ENCODE assay signal across 10 mouse cellular contexts in the genomic region with DNA sequence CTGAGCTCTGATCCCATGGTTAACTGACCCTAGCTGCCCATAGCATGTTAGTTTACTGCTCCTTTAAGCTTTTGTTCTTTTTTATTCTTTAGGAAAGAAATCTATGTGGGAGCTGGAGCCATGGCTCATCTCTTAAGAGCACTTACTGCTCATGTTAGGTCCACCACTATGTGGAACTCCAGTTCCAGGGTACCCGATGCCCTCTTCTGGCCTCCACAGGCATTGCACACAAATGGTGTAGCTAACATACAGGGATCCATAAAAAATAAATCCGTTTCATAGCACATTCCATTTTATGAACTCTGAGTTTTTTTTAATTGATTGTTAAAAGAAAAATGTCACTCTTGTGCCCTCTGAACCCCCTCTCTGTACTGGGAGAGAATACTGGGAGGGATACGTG. TPM values are rescaled to one million over a fixed set of nuclear protein-coding genes. Genes with fewer than 3 reads are reported as not detected.
A peak's percentile ranks its signal among the peaks of the same experiment; 100 is the strongest.
DNase-seq lines count a peak whose midpoint lies in the region; ATAC-seq and TF ChIP-seq lines count a peak whose summit lies in the region.
"Had no signal": no experiment of that assay in that cellular context is flagged by ENCODE, and none has a peak within 500 bp of the region (broad histone marks: within the 10 kb centered on the region; RNA-seq: fewer than 3 reads in every experiment).

No protein-coding gene starts in this region.

- 0 out of 2 replicates have a peak, but pooled peaks cover 6% of the 10 kb centered on the region for H3K27me3 ChIP-seq in heart, postnatal 0 days (ENCODE audit: control insufficient read depth, insufficient read depth, low read length)
- peaks cover 10% of the 10 kb centered on the region; the same call in 1 of the 2 replicates for H3K27me3 ChIP-seq in embryonic facial prominence, embryonic 10.5 days (replicated peaks; ENCODE audit: low read depth, poor library complexity, severe bottlenecking)
- H3K27me3 ChIP-seq in splenic B cell, adult 2 months (ENCODE audit: control insufficient read depth, insufficient read depth, low read length, poor library complexity, severe bottlenecking): no peaks in the 10 kb centered on the region

- no peaks in the 10 kb centered on the region for H3K36me3 ChIP-seq in heart, postnatal 0 days (replicated peaks; ENCODE audit: control insufficient read depth, insufficient read depth, low read length)
- no peaks in the 10 kb centered on the region for H3K36me3 ChIP-seq in embryonic facial prominence, embryonic 10.5 days (replicated peaks)
- H3K36me3 ChIP-seq in splenic B cell, adult 2 months (ENCODE audit: control insufficient read depth, insufficient read depth, low read length, poor library complexity, severe bottlenecking): no peaks in the 10 kb centered on the region
- H3K36me3 ChIP-seq: hindbrain, embryonic 15.5 days had no signal

- no peak overlapping the region for H3K4me3 ChIP-seq in heart, postnatal 0 days (ENCODE audit: low read depth, low read length)
- no peak overlapping the region for H3K4me3 ChIP-seq in embryonic facial prominence, embryonic 10.5 days
- H3K4me3 ChIP-seq: hindbrain, embryonic 15.5 days; myocyte had no signal

- H3K27ac ChIP-seq in heart, postnatal 0 days (ENCODE audit: low read depth): no peak overlapping the region
- no peak overlapping the region for H3K27ac ChIP-seq in embryonic facial prominence, embryonic 10.5 days (replicated peaks)
- H3K27ac ChIP-seq: hindbrain, embryonic 15.5 days had no signal

- no peak for ATAC-seq in heart, postnatal 0 days (ENCODE audit: insufficient read depth, low read depth)

- H3K4me1 ChIP-seq in heart, postnatal 0 days (ENCODE audit: control insufficient read depth, insufficient read depth): peaks cover 5% of the 10 kb centered on the region; the same call in 1 of the 2 replicates
- H3K4me1 ChIP-seq in embryonic facial prominence, embryonic 10.5 days: peaks cover 2% of the 10 kb centered on the region; the same call in 1 of the 2 replicates
- H3K4me1 ChIP-seq: hindbrain, embryonic 15.5 days had no signal

- peak; percentile 50 for TF ChIP-seq CTCF in heart, postnatal 0 days (IDR thresholded peaks at IDR 0.05; ENCODE audit: low read depth)

- no peak overlapping the region for H3K4me2 ChIP-seq in heart, postnatal 0 days (ENCODE audit: low read depth, low read length)
- H3K4me2 ChIP-seq: hindbrain, embryonic 15.5 days had no signal

- 46% methylated on average over 3 of the region's 3 CpGs for WGBS in heart, postnatal 0 days
- WGBS in embryonic facial prominence, embryonic 10.5 days: 40% methylated on average over 3 of the region's 3 CpGs

- TF ChIP-seq EP300 in heart, postnatal 0 days (IDR thresholded peaks at IDR 0.05; ENCODE audit: low read depth): no peak

- H3K9me3 ChIP-seq in heart, postnatal 0 days (replicated peaks; ENCODE audit: control insufficient read depth, low read length): no peaks in the 10 kb centered on the region
- H3K9me3 ChIP-seq in embryonic facial prominence, embryonic 10.5 days: no peaks in the 10 kb centered on the region
- H3K9me3 ChIP-seq: hindbrain, embryonic 15.5 days had no signal

- no peak overlapping the region for H3K9ac ChIP-seq in heart, postnatal 0 days (replicated peaks; ENCODE audit: low read depth, low read length)
- H3K9ac ChIP-seq: hindbrain, embryonic 15.5 days had no signal

- no peak for DNase-seq in heart, postnatal 0 days (ENCODE audit: low spot score)
- no peak for DNase-seq in heart, adult 11 months
- peak; percentile 65 for DNase-seq in right cerebral cortex, postnatal 14 days
- DNase-seq in right cerebral cortex, postnatal 36 days (ENCODE audit: low spot score in 2 of 2): no peak
- DNase-seq in embryonic facial prominence, embryonic 10.5 days (ENCODE audit: low spot score): peak; percentile 48
- peak; percentile 49 for DNase-seq in splenic B cell, adult 2 months (ENCODE audit: low read depth, low spot score)
- DNase-seq in gastrocnemius, adult 18-20 months (ENCODE audit: low spot score): no peak
- DNase-seq in MN1 (ENCODE audit: low spot score): no peak

RNA-seq across cellular contexts. Expression of a gene that starts 4.7 kb away (rescaled TPM):
- 40.6 and 43.0 TPM in 2 replicates for total RNA-seq in heart, postnatal 0 days (2014; rRNA removed; ENCODE audit: low replicate concordance)
- polyA plus RNA-seq in heart, postnatal 0 days (2015; fragmentation: Nextera tagmentation; extraction: Ambion mirVana): 28.9 and 30.0 TPM in 2 replicates
- polyA plus RNA-seq in embryonic facial prominence, embryonic 10.5 days (2016; fragmentation: Nextera tagmentation; extraction: Ambion mirVana): 19.7 and 20.8 TPM in 2 replicates
- 10 to 100 TPM; 41.7 to 43.9 TPM for total RNA-seq in gastrocnemius, adult 18-20 months (2021)

RNA-seq across cellular contexts. Expression of a gene that starts 24.3 kb away (rescaled TPM):
- 0.15 and 5.1 TPM in 2 replicates for total RNA-seq in heart, postnatal 0 days (2014; rRNA removed; ENCODE audit: low replicate concordance)
- polyA plus RNA-seq in heart, postnatal 0 days (2015; fragmentation: Nextera tagmentation; extraction: Ambion mirVana): 1.6 and 1.8 TPM in 2 replicates
- polyA plus RNA-seq in embryonic facial prominence, embryonic 10.5 days (2016; fragmentation: Nextera tagmentation; extraction: Ambion mirVana): 1.1 and 1.2 TPM in 2 replicates
- 1 to 10 TPM; 3.8 to 7.7 TPM for total RNA-seq in gastrocnemius, adult 18-20 months (2021)

RNA-seq across cellular contexts. Expression of a gene that starts 33.5 kb away (rescaled TPM):
- total RNA-seq in heart, postnatal 0 days (2014; rRNA removed; ENCODE audit: low replicate concordance): not detected in 2 replicates
- not detected in 2 replicates for polyA plus RNA-seq in heart, postnatal 0 days (2015; fragmentation: Nextera tagmentation; extraction: Ambion mirVana)
- polyA plus RNA-seq in embryonic facial prominence, embryonic 10.5 days (2016; fragmentation: Nextera tagmentation; extraction: Ambion mirVana): 0.13 TPM in 1 of 2 replicates, not detected in the other
- not detected for total RNA-seq in gastrocnemius, adult 18-20 months (2021)
- polyA plus RNA-seq: myocyte had no signal

Comparison
In these comparisons a context has a peak if more than half of its experiments do, and no peak if none do; other contexts are left out.
1. DNase-seq: peak in right cerebral cortex, postnatal 14 days (single experiment), embryonic facial prominence, embryonic 10.5 days (single experiment) and splenic B cell, adult 2 months (single experiment); none in heart, postnatal 0 days (single experiment), heart, adult 11 months (single experiment), right cerebral cortex, postnatal 36 days (0 of 2), gastrocnemius, adult 18-20 months (single experiment) and MN1 (single experiment).